Mouse (Mus musculus): Measurements from ENCODE around the gene Hcfc1. TPM values are rescaled to one million over a fixed set of nuclear protein-coding genes. Genes with fewer than 3 reads are reported as not detected.

Hcfc1 gene
- total RNA-seq, 1 experiment from 2014 or later: 69.5 TPM

GRCm38 (mm10) chrX:73941860-73942259, 24.3 kb downstream of the Hcfc1 start:
- no peak for DNase-seq

DNA sequence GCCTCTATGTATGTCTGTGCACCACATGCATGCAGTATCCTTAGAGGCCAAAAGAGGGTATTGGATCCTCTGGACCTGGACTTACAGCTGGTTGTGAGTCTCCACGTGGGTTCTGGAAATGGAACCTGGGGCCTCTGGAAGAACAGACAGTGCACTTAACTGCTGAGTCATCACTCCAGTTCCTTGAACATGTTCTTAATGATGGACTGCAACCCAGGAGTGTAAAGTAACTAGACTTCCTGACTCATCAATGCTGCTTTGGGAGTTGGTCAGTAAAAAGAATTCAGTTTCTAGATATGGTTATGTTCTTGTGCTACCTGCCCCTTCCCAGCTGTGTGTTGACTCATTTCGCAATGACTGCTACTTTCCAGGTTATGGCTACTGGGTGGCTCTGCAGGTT, 34.3 kb downstream of the Hcfc1 start:
- no peak for DNase-seq

GRCm38 (mm10) chrX:73930402-73931062, 35.6 kb downstream of the Hcfc1 start, which contains the start of gene Renbp:
TSS of gene Renbp (minus strand) at chrX:73930850.
- peak; percentile 54 for DNase-seq

DNA sequence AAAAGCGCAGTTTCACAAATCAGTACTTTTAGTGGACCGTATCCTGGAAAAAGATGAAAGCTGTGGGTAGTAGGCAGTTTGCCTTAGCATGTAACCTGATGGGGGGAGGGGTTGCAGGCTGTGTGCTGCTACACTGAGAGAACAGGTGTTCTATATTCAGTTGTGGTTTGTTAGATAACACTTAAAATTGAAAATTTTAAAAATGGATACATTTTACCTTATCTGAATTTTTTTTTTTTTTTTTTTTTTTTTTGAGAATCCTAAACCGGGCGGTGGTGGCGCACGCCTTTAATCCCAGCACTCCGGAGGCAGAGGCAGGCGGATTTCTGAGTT, 43.6 kb downstream of the Hcfc1 start:
- DNase-seq: no peak

DNA sequence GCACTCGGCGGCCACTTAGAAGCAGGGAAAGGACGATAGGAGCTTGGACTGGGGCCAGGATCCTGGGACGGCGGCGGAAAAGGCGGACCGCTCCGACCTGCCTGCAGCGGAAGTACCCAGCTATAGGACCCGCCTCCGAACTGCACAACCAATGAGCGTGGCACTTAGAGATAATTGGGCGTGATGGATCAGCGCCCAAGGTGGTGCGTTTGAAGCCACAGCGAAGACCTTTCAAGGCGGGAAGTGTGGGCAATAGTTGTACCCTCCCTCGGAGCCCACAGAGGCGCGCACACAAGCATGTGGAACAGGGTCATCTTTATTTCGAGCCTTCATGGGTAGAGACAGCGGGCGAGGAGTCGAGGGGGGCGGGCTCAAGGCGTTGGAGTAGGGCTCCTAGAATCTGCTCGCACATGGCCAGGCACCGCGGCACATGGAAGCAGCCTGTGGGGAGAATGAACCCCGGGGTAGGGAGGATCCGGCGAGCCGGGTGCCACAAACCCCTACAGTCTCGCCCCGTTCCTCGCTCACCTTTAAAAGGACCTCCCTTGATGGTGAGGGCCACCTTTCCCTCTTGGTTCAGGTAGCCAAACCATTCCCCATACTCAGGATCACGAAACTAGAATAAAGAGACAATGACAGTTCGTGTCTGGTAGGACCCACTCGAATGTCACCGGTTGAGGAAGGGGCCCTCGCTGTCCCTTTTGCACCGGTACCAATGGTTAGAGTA, 44.2 kb downstream of the Hcfc1 start, which contains the start of the genes Arhgap4 and Naa10:
Gene Arhgap4 (minus strand): TSS at position 48 of the 727 bp plus-strand sequence.
Gene Naa10 (minus strand): TSS at position 122 of the 727 bp plus-strand sequence.
- DNase-seq: peak; percentile 88

DNA sequence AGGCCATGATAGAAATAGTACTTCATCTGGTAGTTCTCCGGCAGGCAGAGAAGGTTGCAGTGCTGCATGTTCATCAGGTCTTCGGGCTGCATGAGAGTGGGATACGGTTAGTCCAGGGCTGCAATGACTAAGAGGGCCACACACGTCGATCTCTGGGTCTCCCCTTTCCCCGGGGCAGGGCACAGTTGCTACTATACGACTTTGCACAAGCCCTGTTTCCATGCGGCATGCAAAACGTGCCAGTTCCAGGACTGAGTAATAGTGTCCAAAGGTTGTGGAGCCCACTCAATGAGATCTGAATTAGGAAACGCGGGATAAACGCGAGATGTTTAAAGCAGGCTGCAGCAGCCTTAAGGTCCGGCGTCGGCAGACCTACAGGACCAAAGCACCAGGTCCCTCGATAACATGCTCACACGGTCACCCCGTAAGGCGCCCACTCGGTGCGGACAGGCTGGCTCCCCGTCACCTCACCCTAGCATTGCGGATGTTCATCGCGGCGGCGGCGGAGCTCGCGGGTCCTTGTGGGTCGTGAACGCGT, 44.8 kb downstream of the Hcfc1 start:
- no peak for DNase-seq

DNA sequence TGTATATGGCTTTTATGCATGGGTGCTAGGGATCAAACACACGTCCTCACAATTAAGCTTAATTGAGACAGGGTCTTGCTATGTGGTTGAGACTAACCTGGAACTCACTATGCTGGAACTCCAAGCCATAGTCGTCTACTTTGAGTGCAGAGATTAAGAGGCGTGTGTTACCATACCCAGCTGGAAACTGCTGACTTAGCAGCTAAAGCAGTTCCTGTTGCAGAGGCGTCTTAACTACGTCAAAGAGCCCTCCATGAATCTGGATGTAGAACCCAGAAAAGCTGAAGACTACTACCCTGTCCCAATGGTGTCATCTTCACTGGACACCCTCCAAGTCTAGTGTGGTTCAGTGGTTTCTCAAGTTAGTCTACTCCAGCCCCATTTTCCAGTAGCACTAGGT, 47.5 kb downstream of the Hcfc1 start:
- no peak for DNase-seq

DNA sequence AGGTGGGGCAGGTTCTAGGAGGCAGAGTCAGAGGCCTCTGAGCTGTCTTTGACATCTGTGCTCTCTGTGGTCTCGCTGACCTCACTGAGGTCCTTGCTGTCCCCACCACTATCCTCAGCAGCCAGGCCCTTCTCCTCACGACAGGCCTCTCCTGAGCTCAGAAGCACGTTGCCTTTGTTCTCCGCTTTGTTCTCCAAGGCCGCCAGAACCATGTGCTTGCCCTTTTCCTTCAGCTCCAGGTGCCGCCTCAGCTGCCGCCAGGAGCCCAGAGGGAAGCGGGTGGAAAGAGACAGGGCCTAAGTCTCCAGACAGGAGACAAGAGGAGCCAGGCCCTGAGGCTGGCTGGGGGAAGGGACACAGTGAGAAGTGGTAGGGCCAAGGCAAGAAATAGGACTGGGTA, 49.2 kb downstream of the Hcfc1 start:
- no peak for DNase-seq

- peak; percentile 84 for DNase-seq
These were observed 51.1 kb downstream of the Hcfc1 start for GRCm38 (mm10) chrX:73914827-73915703.

DNA sequence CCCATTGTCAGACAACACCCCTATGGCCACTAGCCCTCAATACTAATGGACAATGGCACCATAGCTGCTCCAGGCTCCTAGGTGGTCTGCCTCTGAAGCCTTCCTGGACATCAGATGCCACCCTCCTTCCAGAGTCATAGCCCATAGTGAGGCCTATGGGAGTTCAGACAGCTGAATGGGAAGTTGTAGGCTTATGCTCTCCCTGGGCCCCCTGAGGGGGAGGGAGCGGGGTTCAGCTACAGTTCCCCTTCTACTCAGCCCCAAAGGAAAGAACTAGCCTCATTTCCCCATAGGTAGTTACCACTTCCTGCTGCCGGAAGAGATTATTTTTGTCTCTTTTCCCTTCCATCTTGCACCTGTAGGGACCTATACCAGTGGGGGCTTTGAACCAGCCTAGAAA, 54.6 kb downstream of the Hcfc1 start:
- no peak for DNase-seq

DNA sequence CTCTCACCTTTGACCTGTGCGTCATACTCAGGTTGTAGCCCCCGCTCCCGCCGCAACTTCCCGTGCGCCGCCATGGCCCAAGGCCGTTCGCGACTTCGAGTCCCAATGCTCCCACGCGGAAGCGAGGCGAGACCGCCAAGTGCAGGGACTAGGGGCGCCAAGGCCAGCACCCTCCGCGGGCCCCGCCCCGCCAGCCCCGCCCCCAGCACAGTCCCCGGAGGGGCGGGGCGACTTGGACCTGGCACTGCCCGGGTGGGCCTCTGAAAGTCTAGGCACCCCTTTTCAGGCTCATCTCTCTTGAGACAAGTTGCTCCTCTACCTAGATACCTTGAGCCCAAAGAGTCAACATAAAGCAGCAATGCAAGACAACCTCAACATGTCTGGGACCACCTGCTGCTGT, 55.0 kb downstream of the Hcfc1 start:
- no peak for DNase-seq

GRCm38 (mm10) chrX:73910451-73910850, 55.7 kb downstream of the Hcfc1 start:
- DNase-seq: no peak

- no peak for DNase-seq
These were observed 56.1 kb downstream of the Hcfc1 start for GRCm38 (mm10) chrX:73910049-73910448.

- DNase-seq: no peak
These were observed 68.2 kb downstream of the Hcfc1 start for GRCm38 (mm10) chrX:73897959-73898358.

DNA sequence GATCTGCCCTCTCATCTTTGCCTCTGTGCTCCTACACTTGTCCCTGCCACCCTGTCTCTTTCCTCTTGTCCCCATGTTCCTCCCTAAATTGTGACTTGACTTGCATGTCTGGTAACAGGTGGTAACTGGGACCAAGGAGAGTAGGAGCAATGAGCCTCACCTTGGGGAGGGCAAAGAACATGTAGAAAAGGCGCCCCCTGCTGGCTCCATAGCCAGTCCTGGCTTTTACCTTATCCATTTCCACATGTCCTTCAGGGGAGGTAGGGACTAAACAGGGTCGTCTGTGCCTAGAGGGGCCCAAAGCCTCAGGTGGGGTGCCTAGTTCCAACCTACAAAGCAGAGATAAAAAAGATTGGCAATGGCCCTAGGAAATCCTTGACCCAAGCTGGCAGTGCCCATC, 70.4 kb downstream of the Hcfc1 start, which contains the start of gene L1cam:
Gene L1cam (minus strand): TSS at position 387 of the 400 bp plus-strand sequence.
- DNase-seq: peak; percentile 62

GRCm38 (mm10) chrX:73892833-73893232, 73.3 kb downstream of the Hcfc1 start:
- no peak for DNase-seq

Other genes with a start within 250 kb of the Hcfc1 start
- gene Abcd1, start 249.8 kb downstream of the Hcfc1 start, total RNA-seq (2021): 29.7 and 37.0 TPM in 2 replicates
- gene Plxnb3, start 209.3 kb downstream of the Hcfc1 start, total RNA-seq (2021): 0.52 and 0.57 TPM in 2 replicates
- 0.43 and 0.52 TPM in 2 replicates for gene Srpk3, start 192.0 kb downstream of the Hcfc1 start, total RNA-seq (2021)
- 378 and 448 TPM in 2 replicates for gene Idh3g, start 179.5 kb downstream of the Hcfc1 start, total RNA-seq (2021)
- gene Ssr4, start 179.3 kb downstream of the Hcfc1 start, total RNA-seq (2021): 145 and 162 TPM in 2 replicates
- 3.1 and 4.6 TPM in 2 replicates for gene Pdzd4, start 141.4 kb downstream of the Hcfc1 start, total RNA-seq (2021)
- not detected in 2 replicates for gene Avpr2, start 74.3 kb downstream of the Hcfc1 start, total RNA-seq (2021)
- 13.5 and 15.2 TPM in 2 replicates for gene L1cam, start 70.3 kb downstream of the Hcfc1 start, total RNA-seq (2021)
- 3.3 and 4.9 TPM in 2 replicates for gene Arhgap4, start 44.5 kb downstream of the Hcfc1 start, total RNA-seq (2021)
- 75.2 and 84.9 TPM in 2 replicates for gene Naa10, start 44.4 kb downstream of the Hcfc1 start, total RNA-seq (2021)
- gene Renbp, start 35.5 kb downstream of the Hcfc1 start, total RNA-seq (2021): 11.2 and 13.9 TPM in 2 replicates
- 132 and 141 TPM in 2 replicates for gene Irak1, start 57.6 kb upstream of the Hcfc1 start, total RNA-seq (2021)
- gene Opn1mw, start 161.1 kb upstream of the Hcfc1 start, total RNA-seq (2021): not detected in 2 replicates
- 34.3 and 42.6 TPM in 2 replicates for gene Mecp2, start 169.0 kb upstream of the Hcfc1 start, total RNA-seq (2021)
- not detected in 2 replicates for gene Tex28, start 201.5 kb upstream of the Hcfc1 start, total RNA-seq (2021)
- not detected in 2 replicates for gene Tktl1, start 210.9 kb upstream of the Hcfc1 start, total RNA-seq (2021)

Measured in adrenal gland, postnatal 25 days (tissue).